Mouse (Mus musculus) CD8-positive naive resting alpha-beta T cell, adult 2 months (primary cell): Measurements from ENCODE around the gene Mfsd12.
A peak's percentile ranks its signal among the peaks of the same experiment; 100 is the strongest.

ENCODE experiments used
- DNase-seq, 2 experiments: peaks; one replicate each; pipeline ENCODE4 v3.0.0; 2022; ENCODE audit warnings: low read depth in 2 of 2, low spot score in 2 of 2

Mfsd12 gene

GRCm38 (mm10) chr10:81356991-81357844, at the start of gene Mfsd12:
Mfsd12 (plus strand) TSS chr10:81357491.
- peak; percentile 76 to 77 for DNase-seq

GRCm38 (mm10) chr10:81309571-81309970, 47.7 kb upstream of the Mfsd12 start:
- DNase-seq, result no peak

DNA sequence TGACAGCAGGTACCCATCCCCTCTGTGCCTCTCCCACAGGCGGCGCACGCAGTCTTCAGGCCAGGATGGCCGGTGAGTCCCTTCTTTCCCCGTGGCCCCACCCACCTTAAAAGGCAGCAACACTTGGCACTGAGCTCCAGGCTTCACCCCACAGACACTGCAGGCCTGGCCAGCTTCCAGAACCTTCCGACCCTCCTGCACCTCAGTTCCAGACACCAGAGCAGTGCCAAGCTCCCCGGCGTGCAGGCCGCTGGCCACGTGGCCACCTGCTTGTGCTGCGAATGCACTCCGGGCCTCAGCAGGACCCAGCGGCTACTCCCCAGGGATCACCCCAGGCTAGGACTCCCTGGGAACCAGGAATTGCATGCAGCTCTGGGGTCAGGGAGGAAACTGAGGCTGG, 43.7 kb upstream of the Mfsd12 start:
- no peak for DNase-seq

GRCm38 (mm10) chr10:81314201-81314600, 43.1 kb upstream of the Mfsd12 start:
- DNase-seq, result no peak

DNA sequence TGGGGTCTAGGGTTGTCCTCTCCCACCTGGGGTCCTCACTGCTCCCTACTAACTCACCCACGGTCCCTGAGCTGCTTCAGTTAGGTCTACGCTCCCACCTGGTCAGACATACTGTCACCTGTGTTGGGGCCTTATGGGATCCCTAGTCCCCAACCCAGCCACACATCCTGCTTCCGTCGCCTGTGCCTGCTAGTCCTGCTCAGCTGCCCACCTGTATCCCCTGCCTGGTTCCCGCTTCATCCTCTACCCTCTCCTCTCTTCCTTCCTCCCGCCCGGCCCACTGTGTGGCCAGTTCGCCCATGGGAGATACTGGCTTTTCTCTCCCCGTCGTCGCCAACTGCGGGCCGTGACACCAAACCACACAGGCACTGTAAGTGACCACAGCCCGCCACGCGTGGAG, 41.7 kb upstream of the Mfsd12 start:
- no peak for DNase-seq

DNA sequence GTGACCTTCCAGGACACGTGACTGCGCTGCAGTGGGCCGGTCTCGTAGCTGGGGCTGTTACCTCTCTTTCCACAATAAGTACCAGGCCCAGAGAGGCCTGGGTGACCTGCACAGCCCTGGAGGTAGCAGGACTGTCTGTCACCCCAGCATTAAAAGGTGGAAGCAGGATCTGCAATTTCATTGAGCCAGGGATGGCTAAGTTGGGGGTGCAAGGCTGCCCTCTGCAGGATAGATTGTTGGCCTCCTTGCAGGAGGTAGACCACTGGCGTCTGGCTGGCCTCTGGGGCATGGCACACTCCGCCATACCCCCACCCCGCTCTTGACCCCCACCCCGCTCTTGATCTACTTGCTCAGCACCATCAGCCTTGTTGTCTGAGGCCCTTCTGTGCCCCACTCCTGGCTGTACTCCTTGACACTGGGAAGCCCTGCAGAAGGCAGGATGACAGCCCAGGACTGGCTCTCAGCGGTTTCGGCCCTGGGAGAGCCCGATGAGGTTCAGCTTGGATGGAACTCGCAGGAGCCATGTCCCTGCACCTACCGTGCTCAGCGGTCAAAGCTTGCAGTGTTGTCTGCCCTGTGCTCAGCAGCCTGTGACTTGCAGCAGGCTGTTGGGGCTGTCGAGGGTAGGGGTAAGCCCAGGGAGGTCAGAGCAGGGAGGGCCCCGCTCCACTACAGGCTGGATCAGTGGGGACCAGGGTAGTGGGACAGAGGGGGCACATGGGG, 40.8 kb upstream of the Mfsd12 start:
- no peak for DNase-seq

DNA sequence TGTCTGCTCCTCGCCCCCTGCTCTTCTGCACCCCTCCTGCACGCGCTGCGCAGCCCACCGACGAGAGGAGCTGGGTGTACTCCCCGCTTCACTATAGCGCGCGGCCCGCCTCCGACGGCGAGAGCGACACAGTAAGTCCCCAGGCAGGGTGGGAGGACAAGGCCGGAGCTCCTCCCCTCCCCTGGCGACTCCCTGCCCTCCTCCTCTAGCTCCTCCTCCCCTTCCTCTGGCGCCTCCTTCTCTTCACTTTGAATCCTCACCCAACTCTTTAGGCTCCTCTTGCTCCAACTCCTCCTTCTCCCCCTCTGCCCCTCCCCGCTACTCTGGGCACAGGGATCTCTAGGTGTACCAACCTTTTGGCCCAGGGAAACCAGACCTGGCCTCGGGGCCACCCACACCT, 40.0 kb upstream of the Mfsd12 start:
- DNase-seq, result no peak

DNA sequence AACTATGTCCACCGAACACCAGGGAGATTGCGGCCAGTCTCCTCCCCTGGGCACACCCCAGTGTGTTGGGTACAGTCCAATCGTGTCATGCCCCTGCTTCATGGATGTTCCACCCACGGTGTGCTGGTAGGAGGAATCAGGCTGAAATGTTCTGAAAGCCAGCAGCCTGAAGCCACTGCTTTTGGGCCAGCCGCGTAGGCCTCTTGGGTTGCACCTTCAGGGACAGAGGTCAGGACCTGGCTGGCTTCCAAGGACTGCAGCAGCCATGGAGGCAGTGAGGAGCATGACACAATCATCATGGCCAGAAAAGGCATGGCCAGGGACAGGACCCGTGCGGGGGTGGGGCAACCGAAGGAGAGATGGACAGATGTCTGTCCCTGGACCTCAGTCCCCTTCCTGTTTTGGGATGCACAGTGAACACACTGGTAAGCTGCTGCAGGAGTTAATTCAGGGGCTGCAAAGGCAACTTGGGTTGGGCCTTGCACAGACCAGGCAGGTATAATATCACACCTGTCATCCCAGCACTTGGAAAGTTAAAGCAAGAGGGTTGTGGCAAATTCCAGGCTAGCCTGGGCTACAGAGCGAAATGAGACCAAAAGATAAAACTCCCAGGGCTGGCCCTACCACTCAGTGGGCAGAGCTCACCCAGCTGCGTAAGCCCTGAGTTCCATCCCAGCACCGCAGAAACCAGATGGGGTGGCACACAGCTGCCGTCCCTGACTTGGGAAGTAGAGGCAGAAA, 38.5 kb upstream of the Mfsd12 start:
- no peak for DNase-seq

DNA sequence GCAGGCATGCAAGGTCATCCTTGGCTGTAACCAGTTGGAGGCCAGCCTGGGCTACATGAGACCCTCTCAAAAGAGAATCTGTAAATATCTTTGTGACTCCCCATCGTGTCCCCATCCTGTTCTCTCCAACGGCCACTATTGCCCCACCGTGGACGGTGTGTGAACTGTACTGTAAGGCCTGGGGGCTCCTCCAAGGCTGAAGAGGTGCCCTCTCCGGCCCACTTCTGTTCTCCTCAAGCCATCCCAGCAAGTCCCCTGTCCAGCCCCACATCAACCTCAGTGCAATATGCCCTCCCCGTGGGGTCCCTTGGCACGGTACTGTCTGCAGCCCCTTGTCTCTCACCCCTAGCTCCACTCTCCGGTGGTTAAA, 38.0 kb upstream of the Mfsd12 start:
- DNase-seq, result peak in 1 of 2 experiments; percentile 31

- no peak for DNase-seq
Measured at GRCm38 (mm10) chr10:81319741-81320549, 37.3 kb upstream of the Mfsd12 start.

DNA sequence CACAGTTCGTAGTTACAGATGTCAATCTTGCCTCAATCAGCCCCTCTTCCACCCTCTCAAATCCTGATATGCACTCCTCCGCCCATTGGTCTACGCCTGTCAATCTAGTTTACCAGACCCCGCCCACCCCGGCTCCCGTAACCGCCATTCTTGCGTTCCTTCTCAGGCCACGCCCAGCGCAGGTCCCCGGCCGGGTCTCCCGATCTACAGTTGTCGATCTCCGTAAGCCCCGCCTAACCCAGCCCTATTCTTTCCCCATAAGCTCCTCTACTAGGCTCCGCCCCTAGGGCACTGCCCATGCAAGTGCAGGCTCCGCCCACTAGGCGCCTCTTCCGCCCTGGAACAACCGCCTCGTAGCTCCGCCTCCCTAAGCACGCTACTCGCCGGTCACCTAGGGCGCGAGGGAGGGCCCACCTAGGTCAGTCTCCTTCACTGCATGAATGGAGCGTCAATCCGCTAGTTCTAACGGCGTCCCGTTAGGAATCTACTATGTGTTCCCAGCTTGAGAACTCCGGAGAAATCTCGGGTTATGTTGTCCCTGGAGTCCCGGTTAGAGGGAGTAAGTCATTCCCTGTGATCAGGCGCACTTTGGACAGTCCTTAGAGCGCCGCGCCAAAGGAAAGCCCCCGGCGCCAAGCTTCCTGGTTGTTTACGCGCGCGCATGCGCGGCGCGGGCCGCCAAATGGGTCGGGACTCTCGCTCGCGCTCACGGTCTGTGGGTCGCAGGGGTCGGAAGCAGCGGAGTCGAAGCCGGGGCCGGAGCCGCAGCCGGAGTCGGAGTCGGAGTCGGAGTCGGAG, 36.5 kb upstream of the Mfsd12 start, which contains the start of gene Cactin:
Cactin (plus strand) TSS at position 554 of the 798 bp plus-strand sequence.
- peak; percentile 97 to 98 for DNase-seq

- DNase-seq, result no peak
Measured at GRCm38 (mm10) chr10:81321436-81321835, 35.9 kb upstream of the Mfsd12 start.

GRCm38 (mm10) chr10:81322444-81322843, 34.8 kb upstream of the Mfsd12 start:
- DNase-seq, result no peak

GRCm38 (mm10) chr10:81323141-81323775, 34.0 kb upstream of the Mfsd12 start:
- DNase-seq, result no peak

DNA sequence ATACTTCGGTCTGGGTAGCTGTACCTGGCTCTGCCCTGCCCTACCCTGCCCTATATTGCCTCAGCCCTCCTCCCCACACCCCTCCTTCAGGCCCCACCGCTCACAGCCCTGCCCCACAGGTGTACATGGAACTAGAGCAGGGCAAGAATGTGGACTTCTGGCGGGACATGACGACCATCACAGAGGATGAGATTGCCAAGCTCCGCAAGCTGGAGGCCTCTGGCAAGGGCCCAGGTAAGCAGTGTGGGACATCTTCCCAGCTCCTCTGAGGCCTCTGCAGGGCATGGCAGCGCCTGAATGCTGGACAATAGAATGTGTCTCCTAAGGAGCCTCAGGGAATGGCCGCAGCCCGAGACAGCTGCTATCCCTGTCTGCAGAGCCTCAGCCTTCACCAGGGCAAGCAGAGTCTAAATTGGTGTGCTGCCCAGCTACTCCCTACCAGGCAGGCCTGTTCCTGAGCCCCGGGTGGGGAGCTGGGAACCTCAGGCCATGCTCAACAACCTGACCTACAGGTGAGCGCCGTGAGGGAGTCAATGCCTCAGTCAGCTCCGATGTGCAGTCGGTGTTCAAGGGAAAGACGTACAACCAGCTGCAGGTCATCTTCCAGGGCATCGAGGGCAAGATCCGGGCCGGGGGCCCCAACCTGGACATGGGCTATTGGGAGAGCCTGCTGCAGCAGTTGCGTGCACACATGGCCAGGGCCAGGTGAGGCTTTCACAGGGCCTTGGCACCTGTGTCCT, 33.3 kb upstream of the Mfsd12 start:
- no peak for DNase-seq

DNA sequence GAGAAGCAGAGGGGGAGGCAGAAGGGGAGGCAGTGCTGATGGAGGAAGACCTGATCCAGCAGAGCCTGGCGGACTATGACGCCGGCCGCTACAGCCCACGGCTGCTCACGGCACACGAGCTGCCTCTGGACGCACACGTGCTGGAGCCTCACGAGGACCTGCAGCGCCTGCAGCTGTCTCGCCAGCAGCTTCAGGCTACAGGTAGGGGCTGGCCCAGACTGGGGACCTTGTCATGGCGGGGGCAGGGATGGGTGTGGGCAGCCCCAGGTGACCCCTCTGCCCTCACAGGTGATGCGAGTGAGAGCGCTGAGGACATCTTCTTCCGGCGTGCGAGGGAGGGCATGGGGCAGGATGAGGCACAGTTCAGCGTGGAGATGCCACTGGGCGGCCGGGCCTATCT, 32.1 kb upstream of the Mfsd12 start:
- DNase-seq, result no peak

GRCm38 (mm10) chr10:81325781-81326180, 31.5 kb upstream of the Mfsd12 start:
- DNase-seq, result no peak

GRCm38 (mm10) chr10:81326858-81327257, 30.4 kb upstream of the Mfsd12 start:
- DNase-seq, result no peak

GRCm38 (mm10) chr10:81327959-81328358, 29.3 kb upstream of the Mfsd12 start:
- no peak for DNase-seq
